Mouse (Mus musculus): Measurements from ENCODE around the gene Bckdhb. TPM values are rescaled to one million over a fixed set of nuclear protein-coding genes. Genes with fewer than 3 reads are reported as not detected.

Bckdhb gene
- polyA plus RNA-seq (2012; rRNA removed; ENCODE audit: low replicate concordance): 2.4 and 4.3 TPM in 2 replicates

DNA sequence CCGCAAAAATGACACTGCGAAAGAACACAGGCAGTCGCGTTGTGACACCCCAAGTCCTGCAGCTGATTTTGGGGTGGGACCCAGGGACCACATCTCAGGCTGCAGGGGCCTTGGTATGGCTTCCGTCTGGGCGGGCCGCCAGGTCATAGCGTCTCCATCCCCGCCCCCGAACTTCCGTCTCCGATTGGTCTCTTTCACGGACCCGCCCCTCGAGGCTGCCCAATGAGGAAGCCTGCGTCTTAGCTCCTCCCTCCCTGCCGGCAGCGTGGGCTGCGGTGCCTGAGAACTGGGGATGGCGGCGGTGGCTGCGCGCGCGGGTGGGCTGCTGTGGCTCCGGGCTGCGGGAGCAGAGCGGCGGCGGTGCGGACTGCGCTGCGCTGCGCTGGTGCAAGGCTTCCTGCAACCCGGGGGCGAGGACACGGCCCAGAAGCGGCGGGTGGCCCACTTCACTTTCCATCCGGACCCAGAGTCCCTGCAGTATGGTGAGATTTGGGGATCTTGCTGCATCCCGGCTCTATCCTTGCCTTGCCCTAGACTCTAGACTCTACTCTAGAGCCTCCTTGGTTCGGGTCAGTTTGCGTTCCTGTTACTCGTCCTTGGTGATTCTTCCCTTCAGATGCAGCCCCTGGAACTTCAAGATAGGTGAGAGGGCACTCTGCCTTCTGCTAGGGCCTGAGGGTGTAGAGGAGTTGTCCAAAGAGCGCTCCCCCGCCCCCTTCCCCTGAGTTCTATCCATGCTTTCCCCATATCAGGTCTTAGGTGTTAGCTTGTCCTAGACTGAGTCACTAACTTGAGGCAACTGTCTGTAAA, at the start of gene Bckdhb:
Gene Bckdhb (plus strand): TSS at position 268 of the 810 bp plus-strand sequence.

Other genes starting within 250 kb of the Bckdhb start
- 0.42 TPM in 1 of 2 replicates, not detected in the other for gene Elovl4, start 118.9 kb upstream of the Bckdhb start, polyA plus RNA-seq (2012; rRNA removed; ENCODE audit: low replicate concordance)
- 0.19 and 0.29 TPM in 2 replicates for gene Ttk, start 90.5 kb upstream of the Bckdhb start, polyA plus RNA-seq (2012; rRNA removed; ENCODE audit: low replicate concordance)